Mouse (Mus musculus) embryonic facial prominence, embryonic 12.5 days (tissue): ENCODE results near the gene Rsbn1l. TPM values are rescaled to one million over a fixed set of nuclear protein-coding genes. Genes with fewer than 3 reads are reported as not detected.

Experiments
- ATAC-seq: fragments of 200-750 bp; cut with Nextera tagmentation; 2 replicates; pipeline ENCODE4 v1.8.0; 2017; ENCODE audit not compliant: insufficient number of reproducible peaks, insufficient read depth, low FRiP score, low TSS enrichment
- H3K27ac ChIP-seq: fragments of 300-500 bp; sonication (generic); 2 replicates; pipeline ENCODE4 v1.5.1; 2016; ENCODE audit warnings: mild to moderate bottlenecking
- H3K27me3 ChIP-seq: fragments of 300-500 bp; sonication (generic); 2 replicates; pipeline ENCODE4 v1.6.1; 2016; ENCODE audit warnings: mild to moderate bottlenecking, moderate library complexity
- H3K36me3 ChIP-seq: fragments of 300-500 bp; sonication (generic); 2 replicates; pipeline ENCODE4 v1.6.1; 2016; ENCODE audit warnings: mild to moderate bottlenecking
- H3K4me1 ChIP-seq: fragments of 300-500 bp; sonication (generic); 2 replicates; pipeline ENCODE4 v1.6.1; 2016
- H3K4me2 ChIP-seq: fragments of 300-500 bp; sonication (generic); replicated peaks from 2 replicates; pipeline ENCODE4 v1.6.1; 2016; ENCODE audit warnings: mild to moderate bottlenecking, moderate library complexity
- H3K4me3 ChIP-seq: fragments of 300-500 bp; sonication (generic); 2 replicates; pipeline ENCODE4 v1.5.1; 2016; ENCODE audit warnings: mild to moderate bottlenecking
- H3K9ac ChIP-seq: fragments of 300-500 bp; sonication (generic); 2 replicates; pipeline ENCODE4 v1.6.1; 2016; ENCODE audit warnings: mild to moderate bottlenecking, moderate library complexity
- H3K9me3 ChIP-seq: fragments of 300-500 bp; sonication (generic); 2 replicates; pipeline ENCODE4 v1.6.1; 2016; ENCODE audit warnings: mild to moderate bottlenecking, moderate library complexity
- WGBS: fragments of 180-500 bp; shearing (Covaris S2); methylation state at CpG from one replicate; pipeline ENCODE4 v1.1.7; 2016; 5-methylcytosine and 5-hydroxymethylcytosine counted together
- polyA plus RNA-seq: library from polyadenylated mRNA; unstranded; fragments of >200 nt; fragmentation: Nextera tagmentation; extraction: Ambion mirVana; gene quantifications from 2 replicates; pipeline ENCODE4 v1.2.1, GENCODE M21; 2016

Rsbn1l gene
- polyA plus RNA-seq, 1 experiment from 2014 or later, result 6.1 TPM

DNA sequence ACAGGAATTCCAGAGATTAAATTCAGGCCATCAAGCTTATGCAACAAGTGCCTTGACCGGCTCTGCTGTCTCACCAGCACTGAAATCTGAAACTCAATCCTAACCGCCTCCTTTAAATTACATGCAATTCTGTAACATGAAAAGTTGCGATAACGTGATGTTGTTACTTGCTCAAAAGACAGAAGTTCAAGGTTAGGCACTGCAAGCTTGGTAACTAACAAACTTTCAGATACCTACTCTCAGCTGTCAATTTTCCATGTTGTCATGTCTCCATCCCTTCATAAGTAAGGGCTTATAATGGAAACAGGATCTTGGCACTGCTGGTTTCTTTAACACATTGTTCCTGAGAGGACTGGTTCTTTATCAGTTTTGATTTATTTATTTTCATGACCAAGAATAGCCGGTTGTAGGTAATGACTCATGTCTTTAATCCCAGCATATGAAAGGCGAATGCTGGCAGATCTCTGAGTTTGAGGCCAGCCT lies 26.5 kb downstream of the Rsbn1l start:
- Histone ChIP-seq H3K36me3 (no peaks in the 10 kb centered on the region), H3K4me1 (0 out of 2 replicates have a peak, but pooled peaks cover 4% of the 10 kb centered on the region), H3K9ac (no peak overlapping the region), H3K9me3 (no peaks in the 10 kb centered on the region), H3K4me2 (no peak overlapping the region), H3K27ac (no peak overlapping the region), H3K4me3 (no peak overlapping the region), H3K27me3 (no peaks in the 10 kb centered on the region)
- 59% methylated on average over 6 of the region's 6 CpGs for WGBS
- ATAC-seq, result no peak

DNA sequence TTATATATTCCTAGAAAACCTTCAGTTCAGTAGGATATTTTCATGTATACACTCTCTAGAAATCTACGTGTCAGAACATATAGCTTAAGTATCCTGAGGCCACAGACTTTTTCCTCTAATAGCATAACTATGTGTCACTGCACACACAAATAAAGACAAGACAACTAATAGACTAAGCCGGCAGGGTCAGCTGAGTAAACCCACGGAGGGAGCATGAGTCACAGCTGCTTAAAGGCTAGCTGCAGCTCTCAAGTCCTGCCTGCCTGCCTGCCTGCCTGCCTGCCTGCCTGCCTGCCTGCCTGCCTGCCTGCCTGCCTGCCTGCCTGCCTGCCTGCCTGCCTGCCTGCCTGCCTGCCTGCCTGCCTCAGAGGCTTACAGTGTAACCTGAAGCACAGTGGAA lies 30.7 kb downstream of the Rsbn1l start:
- 82% methylated on average over 3 of the region's 3 CpGs for WGBS
- ATAC-seq, result no peak

DNA sequence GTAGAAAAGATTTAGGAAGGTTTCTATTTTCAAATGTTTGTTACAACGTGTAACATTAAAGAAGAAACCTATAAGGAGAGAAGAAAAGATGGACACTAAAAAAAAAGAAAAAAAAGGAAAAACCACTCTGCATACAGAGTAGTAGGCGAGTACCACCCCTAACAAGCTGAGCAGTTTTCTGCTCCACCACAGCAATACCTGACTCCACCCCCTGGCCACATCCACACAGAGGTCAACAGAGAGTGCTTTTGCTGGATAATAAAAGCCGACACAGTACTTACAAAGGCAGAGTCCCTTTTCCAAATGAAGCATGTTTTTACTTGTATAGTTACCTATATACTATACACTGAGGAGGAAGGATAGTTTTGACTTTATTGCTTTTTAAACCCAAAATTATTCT lies 31.6 kb downstream of the Rsbn1l start:
- WGBS, result 71% methylated on average over 3 of the region's 3 CpGs
- H3K9ac ChIP-seq, result no peak overlapping the region
- no peaks in the 10 kb centered on the region for H3K36me3 ChIP-seq
- no peaks in the 10 kb centered on the region for H3K4me1 ChIP-seq
- no peaks in the 10 kb centered on the region for H3K9me3 ChIP-seq
- no peak overlapping the region for H3K27ac ChIP-seq
- no peak for ATAC-seq
- H3K27me3 ChIP-seq, result no peaks in the 10 kb centered on the region
- no peak overlapping the region for H3K4me3 ChIP-seq
- no peak overlapping the region for H3K4me2 ChIP-seq

More for the DNA sequence above, 30.7 kb downstream of the Rsbn1l start:
- no peak overlapping the region for H3K27ac ChIP-seq
- H3K9me3 ChIP-seq, result no peaks in the 10 kb centered on the region
- H3K9ac ChIP-seq, result no peak overlapping the region
- no peaks in the 10 kb centered on the region for H3K36me3 ChIP-seq
- H3K4me1 ChIP-seq, result 0 out of 2 replicates have a peak, but pooled peaks cover 4% of the 10 kb centered on the region
- H3K4me2 ChIP-seq, result no peak overlapping the region
- no peak overlapping the region for H3K4me3 ChIP-seq
- no peaks in the 10 kb centered on the region for H3K27me3 ChIP-seq

DNA sequence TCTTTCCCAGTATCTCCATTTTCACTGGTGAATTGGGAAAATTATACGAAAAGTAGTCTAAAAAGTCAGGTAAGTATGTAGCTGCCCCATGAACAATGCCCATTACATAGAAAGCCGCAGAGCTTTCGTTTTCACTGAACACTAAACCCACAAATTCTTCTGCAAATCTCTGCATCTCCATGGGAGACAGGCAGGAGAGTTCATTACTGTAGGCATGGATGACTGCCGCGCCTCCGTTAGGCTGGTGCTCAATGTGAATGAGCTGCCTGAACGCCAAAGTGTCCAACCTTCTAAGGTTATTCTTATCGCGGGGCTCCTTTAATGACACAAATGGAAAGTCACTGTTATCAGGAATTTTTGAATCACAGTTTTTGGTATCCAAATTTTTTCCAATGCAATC lies 36.6 kb downstream of the Rsbn1l start:
- Histone ChIP-seq H3K27me3 (no peaks in the 10 kb centered on the region), H3K4me2 (no peak overlapping the region), H3K27ac (no peak overlapping the region), H3K4me3 (no peak overlapping the region), H3K4me1 (no peaks in the 10 kb centered on the region), H3K9ac (no peak overlapping the region), H3K36me3 (no peaks in the 10 kb centered on the region), H3K9me3 (no peaks in the 10 kb centered on the region)
- WGBS, result 97% methylated on average over 9 of the region's 9 CpGs
- no peak for ATAC-seq

GRCm38 (mm10) chr5:20918967-20919366 lies 37.2 kb downstream of the Rsbn1l start:
- Histone ChIP-seq H3K4me1 (no peaks in the 10 kb centered on the region), H3K4me2 (no peak overlapping the region), H3K27me3 (no peaks in the 10 kb centered on the region), H3K36me3 (no peaks in the 10 kb centered on the region), H3K4me3 (no peak overlapping the region), H3K9me3 (no peaks in the 10 kb centered on the region), H3K27ac (no peak overlapping the region), H3K9ac (no peak overlapping the region)
- no peak for ATAC-seq
- WGBS, result 96% methylated on average over 4 of the region's 4 CpGs

GRCm38 (mm10) chr5:20913372-20914275 lies 42.6 kb downstream of the Rsbn1l start:
- no peak overlapping the region for H3K9ac ChIP-seq
- H3K4me2 ChIP-seq, result no peak overlapping the region
- H3K4me3 ChIP-seq, result no peak overlapping the region
- no peaks in the 10 kb centered on the region for H3K4me1 ChIP-seq
- no peaks in the 10 kb centered on the region for H3K9me3 ChIP-seq
- no peak for ATAC-seq
- H3K27me3 ChIP-seq, result no peaks in the 10 kb centered on the region
- H3K36me3 ChIP-seq, result no peaks in the 10 kb centered on the region
- H3K27ac ChIP-seq, result no peak overlapping the region
- WGBS, result 74% methylated on average over 11 of the region's 11 CpGs

DNA sequence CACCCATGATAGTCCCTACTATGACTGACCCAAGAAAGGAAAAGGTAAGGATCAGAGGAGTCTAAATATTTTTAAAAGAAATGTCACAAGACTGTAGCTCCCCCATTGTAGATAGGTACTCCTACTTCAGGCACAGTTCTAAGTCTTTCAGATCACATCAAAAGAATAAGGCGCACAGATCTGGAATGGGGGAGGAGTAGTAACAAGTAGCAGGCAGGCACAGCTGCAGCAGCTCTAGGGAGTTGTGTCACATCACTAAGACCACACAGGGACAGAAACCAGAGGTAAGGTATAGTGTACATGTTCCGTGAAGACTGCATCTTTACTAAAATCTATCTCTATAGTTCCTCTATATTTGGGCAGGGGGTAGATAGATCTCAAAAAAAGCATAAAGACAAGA lies 44.5 kb downstream of the Rsbn1l start:
- ATAC-seq, result no peak
- Histone ChIP-seq H3K27me3 (no peaks in the 10 kb centered on the region), H3K4me1 (no peaks in the 10 kb centered on the region), H3K27ac (no peak overlapping the region), H3K4me2 (no peak overlapping the region), H3K4me3 (no peak overlapping the region), H3K9me3 (no peaks in the 10 kb centered on the region), H3K9ac (no peak overlapping the region), H3K36me3 (0 out of 2 replicates have a peak, but pooled peaks cover 2% of the 10 kb centered on the region)
- 78% methylated on average over 2 of the region's 2 CpGs for WGBS

- no peaks in the 10 kb centered on the region for H3K27me3 ChIP-seq
- no peaks in the 10 kb centered on the region for H3K9me3 ChIP-seq
- 91% methylated on average over 7 of the region's 7 CpGs for WGBS
- no peaks in the 10 kb centered on the region for H3K4me1 ChIP-seq
- H3K4me3 ChIP-seq, result no peak overlapping the region
- peaks cover 13% of the 10 kb centered on the region; the same call in 1 of the 2 replicates for H3K36me3 ChIP-seq
- no peak overlapping the region for H3K9ac ChIP-seq
- H3K27ac ChIP-seq, result no peak overlapping the region
- H3K4me2 ChIP-seq, result no peak overlapping the region
- no peak for ATAC-seq
Measured at GRCm38 (mm10) chr5:20906191-20906590, 50.0 kb downstream of the Rsbn1l start.

DNA sequence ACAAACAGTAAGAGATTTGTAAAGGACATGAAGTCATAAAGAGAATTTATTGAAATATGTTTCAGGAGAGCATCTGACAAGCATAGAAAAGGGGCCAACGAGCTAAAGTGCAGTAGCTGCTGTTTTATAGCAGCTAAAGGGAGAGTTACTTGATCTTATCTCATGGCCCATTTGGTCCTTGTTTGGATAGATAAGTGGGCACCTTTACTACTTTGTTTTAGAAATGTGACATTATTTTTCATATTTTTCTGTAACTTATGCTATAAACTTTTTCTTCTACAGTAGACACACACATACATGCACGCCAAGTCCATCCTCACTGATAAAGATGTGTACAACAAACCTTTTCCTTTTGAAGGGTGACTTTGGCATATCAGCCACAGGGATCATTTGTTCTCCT lies 50.8 kb downstream of the Rsbn1l start:
- Histone ChIP-seq H3K9ac (no peak overlapping the region), H3K9me3 (no peaks in the 10 kb centered on the region), H3K4me1 (no peaks in the 10 kb centered on the region), H3K4me2 (no peak overlapping the region), H3K4me3 (no peak overlapping the region), H3K36me3 (peaks cover 19% of the 10 kb centered on the region), H3K27ac (no peak overlapping the region), H3K27me3 (no peaks in the 10 kb centered on the region)
- ATAC-seq, result no peak
- WGBS, result 78% methylated on average over 2 of the region's 2 CpGs

DNA sequence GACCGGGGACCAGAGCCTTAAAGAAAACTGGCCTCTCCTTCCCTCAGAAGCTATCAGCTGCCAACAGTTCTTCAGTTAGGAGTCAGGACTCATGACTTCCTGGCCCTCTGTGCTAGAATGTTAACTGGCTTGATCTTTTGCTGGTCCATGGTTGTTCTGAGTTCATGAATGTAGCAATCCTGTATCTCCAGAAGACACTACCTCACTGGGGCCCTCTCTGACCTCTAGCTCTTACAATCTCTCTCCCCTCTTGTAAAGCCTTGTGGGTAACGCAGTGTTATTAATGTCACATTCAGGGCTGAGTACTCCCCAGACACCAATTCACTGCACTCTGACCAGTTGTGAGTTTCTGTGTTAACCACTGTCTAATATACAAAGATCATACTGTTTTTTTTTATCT lies 51.6 kb downstream of the Rsbn1l start:
- Histone ChIP-seq H3K4me1 (no peaks in the 10 kb centered on the region), H3K27ac (no peak overlapping the region), H3K4me3 (no peak overlapping the region), H3K36me3 (peaks cover 23% of the 10 kb centered on the region), H3K27me3 (no peaks in the 10 kb centered on the region), H3K4me2 (no peak overlapping the region), H3K9ac (no peak overlapping the region), H3K9me3 (no peaks in the 10 kb centered on the region)
- 79% methylated on average over 2 of the region's 2 CpGs for WGBS
- no peak for ATAC-seq

DNA sequence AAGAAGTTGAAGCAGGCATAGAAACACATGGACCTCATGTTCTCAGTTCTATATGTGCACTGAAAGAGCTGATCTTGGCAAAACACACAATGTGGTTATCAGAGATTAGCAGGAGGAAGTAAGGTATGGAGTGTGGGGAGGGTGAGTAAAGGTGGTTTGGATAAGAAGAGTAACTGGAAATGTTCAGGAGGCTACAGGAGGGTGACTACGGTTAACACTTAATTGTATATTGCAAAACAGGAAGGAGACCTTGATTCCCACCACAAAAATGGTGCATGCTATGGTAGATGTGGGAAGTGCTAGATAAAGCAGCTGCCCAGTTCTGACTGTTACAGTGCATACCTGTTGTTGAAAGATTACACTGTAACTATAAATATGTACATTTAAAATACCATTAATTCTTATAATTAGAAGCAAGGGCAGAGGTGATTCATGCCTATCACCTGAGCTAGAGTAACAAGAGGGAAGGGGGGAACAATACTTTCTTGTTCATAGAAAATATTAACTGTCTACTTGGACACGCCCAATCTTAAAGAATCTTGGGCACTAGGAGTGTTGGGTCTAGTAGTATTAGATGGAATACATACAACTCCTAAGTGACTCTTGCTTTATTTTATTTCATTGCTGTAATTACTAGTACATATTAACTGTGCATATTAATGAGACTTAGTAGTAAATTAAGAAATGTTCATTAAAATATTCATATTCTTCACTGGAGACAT lies 58.6 kb downstream of the Rsbn1l start:
- no peak for ATAC-seq
- no peak overlapping the region for H3K27ac ChIP-seq
- no peak overlapping the region for H3K4me2 ChIP-seq
- no peaks in the 10 kb centered on the region for H3K27me3 ChIP-seq
- 90% methylated on average over 2 of the region's 2 CpGs for WGBS
- no peaks in the 10 kb centered on the region for H3K9me3 ChIP-seq
- H3K9ac ChIP-seq, result no peak overlapping the region
- no peak overlapping the region for H3K4me3 ChIP-seq
- no peaks in the 10 kb centered on the region for H3K4me1 ChIP-seq
- H3K36me3 ChIP-seq, result peaks cover 37% of the 10 kb centered on the region
